Mouse (Mus musculus): Measurements from ENCODE around the gene Zkscan6.

Zkscan6 gene

DNA sequence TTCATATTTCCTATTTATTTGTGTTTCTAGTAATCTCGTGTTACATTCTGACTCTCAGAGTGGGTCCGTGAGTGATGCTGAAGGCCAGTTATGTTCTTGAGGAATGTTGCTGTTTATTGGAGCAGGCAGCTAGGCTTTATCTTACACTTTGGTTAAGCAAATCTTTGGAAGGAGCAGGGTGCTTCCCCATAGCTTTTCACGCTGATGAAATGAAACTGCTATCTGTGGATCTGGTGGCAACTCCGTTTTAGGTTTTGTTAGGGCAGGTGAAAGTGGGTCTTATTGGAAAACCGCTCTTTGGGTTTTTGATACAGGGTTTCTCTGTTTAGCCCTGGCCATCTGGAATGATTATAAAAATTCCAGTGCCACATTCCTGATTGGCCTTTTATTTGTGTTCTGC, 5.1 kb downstream of the Zkscan6 start:
- no peak for DNase-seq (ENCODE audit: extremely low spot score)

DNA sequence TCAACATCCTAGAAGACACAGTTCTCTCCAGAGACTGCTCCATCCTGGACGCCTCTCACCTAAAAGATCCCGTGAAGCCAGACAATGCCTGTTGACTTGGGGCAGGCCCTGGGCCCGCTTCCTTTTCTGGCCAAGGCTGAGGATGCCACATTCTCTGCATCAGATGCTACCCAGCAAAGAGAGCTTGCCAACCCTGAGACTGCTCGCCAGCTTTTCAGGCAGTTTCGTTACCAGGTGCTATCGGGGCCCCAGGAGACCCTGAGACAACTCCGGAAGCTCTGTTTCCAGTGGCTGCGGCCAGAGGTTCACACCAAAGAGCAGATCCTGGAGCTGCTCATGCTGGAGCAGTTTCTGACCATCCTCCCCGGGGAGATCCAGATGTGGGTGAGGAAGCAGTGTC, 7.4 kb downstream of the Zkscan6 start:
- DNase-seq (ENCODE audit: extremely low spot score): no peak

- DNase-seq (ENCODE audit: extremely low spot score): no peak
These were observed 9.3 kb downstream of the Zkscan6 start for GRCm38 (mm10) chr11:65816237-65816636.

- no peak for DNase-seq (ENCODE audit: extremely low spot score)
These were observed 11.2 kb downstream of the Zkscan6 start for GRCm38 (mm10) chr11:65818193-65818592.

- no peak for DNase-seq (ENCODE audit: extremely low spot score)
These were observed 13.3 kb downstream of the Zkscan6 start for GRCm38 (mm10) chr11:65820280-65820679.

DNA sequence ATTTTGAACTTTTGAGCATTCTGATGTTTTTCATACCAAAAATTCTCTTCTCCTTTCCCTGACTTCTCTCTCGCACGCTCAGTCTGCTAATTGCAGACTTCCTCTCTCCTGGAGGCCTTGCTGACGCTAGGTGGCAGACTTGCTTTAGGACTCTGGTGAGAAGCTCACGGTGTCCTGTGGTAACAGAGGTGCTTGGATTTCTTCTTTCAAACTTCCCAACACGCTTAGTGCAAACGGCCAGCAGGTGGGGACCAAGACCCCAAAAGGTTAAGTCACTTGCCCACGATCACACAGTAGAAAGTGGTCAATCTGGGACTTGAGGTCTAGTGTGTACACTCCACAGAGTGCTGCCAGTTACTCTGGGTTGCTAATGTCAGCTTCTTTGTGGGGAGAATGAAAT, 13.9 kb downstream of the Zkscan6 start:
- peak; percentile 69 for DNase-seq (ENCODE audit: extremely low spot score)

GRCm38 (mm10) chr11:65824556-65824955, 17.6 kb downstream of the Zkscan6 start:
- DNase-seq (ENCODE audit: extremely low spot score): no peak

GRCm38 (mm10) chr11:65838999-65839398, 32.0 kb downstream of the Zkscan6 start:
- DNase-seq (ENCODE audit: extremely low spot score): no peak

GRCm38 (mm10) chr11:65846446-65846845, 39.5 kb downstream of the Zkscan6 start:
- DNase-seq (ENCODE audit: extremely low spot score): no peak

DNA sequence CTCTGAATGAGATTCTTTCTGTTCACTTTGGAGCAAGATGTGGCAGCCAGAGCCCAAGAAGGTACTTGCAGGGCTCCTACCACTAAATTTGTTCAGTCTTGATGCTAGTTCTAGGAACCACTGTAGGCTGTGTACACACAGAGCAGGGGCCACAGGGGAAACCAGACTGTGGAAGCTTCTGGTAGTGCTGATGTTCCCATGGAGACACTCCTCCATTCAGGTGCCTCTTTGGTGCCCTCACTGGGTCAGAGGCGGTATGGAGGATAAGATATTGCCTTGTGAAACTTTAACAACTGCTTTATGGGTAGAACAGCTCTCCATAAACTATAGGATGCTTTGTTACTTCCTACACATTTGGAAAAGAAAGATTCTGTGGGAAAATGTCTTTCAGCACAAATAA, 45.1 kb downstream of the Zkscan6 start:
- peak; percentile 33 for DNase-seq (ENCODE audit: extremely low spot score)

- no peak for DNase-seq (ENCODE audit: extremely low spot score)
These were observed 54.5 kb downstream of the Zkscan6 start for GRCm38 (mm10) chr11:65861476-65861875.

DNA sequence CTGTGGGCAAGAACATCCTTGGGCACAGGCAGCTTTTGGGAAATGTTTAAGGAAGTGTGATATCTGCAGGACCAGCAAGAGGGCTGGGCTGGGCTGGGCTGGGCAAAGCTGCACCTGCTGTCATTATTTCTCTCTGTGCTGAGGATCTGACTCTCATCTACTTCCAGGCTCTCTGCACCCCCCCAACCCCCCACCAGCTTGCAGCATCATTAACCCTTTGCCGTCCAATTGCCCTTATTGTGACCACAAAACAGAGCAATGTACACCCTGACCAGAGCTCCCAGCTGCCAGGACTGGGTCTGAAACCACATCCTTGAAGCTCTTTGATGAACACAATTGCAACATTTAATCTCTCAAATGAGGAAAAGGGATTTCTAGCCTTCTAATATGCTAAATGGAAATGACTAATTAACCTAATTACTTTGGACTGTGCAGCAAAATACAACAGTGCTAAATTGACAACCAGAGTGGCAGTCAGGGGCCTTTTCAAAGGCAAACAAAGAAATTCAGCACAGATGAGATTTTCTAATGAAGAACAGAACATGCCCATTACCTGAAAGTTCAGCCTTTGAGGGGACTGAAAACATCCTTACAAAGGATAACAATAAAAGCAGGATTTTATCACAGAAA, 70.3 kb downstream of the Zkscan6 start:
- DNase-seq (ENCODE audit: extremely low spot score): no peak
